Mouse (Mus musculus) neutrophil, adult 5-6 weeks (primary cell): ENCODE data around the gene Ccdc158. TPM values are rescaled to one million over a fixed set of nuclear protein-coding genes. Genes with fewer than 3 reads are reported as not detected.

Experiments
- ATAC-seq: fragments of 151-379, 151-347 bp; 2 replicates; pipeline ENCODE4 v1.8.0; 2017; ENCODE audit warnings: mild to moderate bottlenecking, moderate TSS enrichment; ENCODE audit not compliant: insufficient number of reproducible peaks, poor library complexity, low FRiP score, severe bottlenecking; ENCODE audit errors: extremely low read depth
- total RNA-seq: library from RNA; stranded (forward); fragments of 200-1000 nt; gene quantifications from 2 replicates; pipeline ENCODE4 v1.2.3, GENCODE M21; 2017

Gene Ccdc158
- 0.47 TPM in 1 of 2 replicates, not detected in the other for total RNA-seq

DNA sequence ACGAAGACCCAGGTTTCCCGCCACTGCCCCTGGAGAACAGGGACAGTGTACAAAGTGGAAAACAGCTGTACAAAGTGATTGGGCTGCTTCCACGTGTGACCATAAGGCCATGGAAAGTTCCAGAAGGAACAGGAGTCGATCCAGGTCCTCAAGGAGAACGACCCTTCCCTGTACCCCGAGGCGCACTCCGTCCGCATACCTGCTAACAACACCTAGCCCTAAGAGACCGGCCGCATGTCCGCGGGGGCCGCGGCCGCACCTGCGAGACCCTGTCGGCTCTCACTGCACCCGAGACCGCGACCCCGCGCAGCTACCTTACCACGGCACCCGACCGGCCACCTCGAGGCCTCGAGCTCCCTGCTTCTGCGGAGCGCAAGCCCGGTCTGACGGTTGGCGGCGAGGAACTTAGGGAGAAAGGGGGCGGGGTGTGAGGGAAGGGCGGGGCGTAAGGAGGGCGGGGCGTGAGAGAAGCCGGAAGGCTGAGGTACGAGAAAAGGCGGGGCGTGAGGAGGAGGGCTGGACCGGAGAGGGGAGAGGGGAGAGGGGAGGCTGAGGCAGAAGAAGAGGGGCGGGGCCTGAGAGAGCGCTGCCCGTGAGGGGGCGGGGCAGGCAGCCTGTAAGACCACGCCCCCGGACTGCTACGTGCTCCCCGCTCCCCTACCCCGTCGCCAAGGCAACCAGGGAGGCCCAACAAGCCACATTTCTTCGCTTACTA, at the start of gene Ccdc158:
TSS of gene Ccdc158 (minus strand) at position 413 of the 715 bp plus-strand sequence.
- peak; percentile 74 for ATAC-seq

DNA sequence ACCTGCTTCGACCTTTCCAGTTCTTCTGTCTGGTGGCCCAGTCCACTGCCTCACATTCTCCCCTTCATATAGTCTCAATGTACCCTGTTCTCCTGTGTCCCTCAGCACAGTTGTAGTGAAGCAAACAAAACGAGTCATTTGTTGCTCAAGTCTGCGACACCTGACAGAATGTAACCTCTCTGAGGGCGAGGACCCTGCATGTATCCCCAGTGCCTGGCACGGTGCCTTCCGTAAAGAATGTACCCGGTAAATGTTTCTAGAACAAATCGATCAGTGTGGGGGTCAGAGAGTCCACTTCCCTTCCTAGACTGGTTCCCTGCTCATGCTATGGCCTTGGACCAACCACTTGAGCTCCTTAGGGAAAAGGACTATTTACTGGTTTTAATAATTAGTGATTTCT, 46.5 kb upstream of the Ccdc158 start:
- no peak for ATAC-seq

DNA sequence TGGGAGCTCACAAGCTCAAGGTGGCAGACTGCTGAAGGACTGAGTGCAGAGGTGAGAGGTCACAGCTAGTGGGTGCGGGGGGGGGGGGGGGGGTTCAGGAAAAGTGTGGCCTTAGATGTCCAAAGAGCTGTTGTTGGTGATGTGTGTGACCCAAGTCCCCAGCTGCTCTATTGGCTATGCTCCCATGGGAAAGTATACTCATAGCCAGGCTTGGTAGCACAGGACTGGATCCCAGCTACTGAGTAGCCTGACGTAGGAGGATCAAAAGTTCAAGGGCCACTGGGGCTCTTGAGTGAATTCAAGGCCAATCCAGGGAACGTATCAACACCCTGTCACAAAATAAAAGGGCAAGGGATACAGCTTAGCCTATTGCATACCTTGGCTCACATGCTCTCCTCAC, 43.8 kb upstream of the Ccdc158 start:
- no peak for ATAC-seq

DNA sequence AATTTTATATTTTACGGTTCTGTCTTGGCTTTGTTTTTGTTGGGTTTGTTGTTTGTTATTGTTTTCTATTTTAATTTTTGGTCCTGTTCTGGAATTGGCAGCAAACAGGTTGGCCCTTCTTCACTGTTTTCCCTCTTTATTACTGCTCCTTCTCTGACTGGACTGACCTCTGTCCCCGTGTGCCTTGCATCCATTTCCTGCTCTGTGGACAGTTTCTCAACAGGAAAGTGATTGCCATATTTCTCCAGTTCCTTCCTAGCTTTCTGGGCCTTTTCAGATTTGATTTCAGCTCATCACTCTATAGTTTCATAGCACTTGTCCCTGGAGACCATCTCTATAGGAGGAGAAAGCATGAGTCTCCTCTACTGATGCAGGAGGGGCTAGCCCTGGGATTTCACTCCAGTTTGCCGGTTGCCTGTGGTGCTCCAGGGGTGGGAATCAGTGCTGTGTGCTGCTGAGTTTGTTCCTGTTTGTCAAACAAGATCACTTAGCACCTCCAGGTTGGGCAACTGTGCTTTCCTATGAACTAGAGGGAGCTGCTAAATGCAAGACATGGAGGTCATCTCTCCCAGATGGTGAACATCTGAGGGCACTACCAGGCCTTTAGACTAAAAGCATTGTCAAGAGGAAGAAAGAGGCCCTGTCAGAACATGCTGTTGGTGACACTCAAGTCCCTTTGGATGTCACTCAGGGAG, 42.7 kb upstream of the Ccdc158 start:
- ATAC-seq = no peak

DNA sequence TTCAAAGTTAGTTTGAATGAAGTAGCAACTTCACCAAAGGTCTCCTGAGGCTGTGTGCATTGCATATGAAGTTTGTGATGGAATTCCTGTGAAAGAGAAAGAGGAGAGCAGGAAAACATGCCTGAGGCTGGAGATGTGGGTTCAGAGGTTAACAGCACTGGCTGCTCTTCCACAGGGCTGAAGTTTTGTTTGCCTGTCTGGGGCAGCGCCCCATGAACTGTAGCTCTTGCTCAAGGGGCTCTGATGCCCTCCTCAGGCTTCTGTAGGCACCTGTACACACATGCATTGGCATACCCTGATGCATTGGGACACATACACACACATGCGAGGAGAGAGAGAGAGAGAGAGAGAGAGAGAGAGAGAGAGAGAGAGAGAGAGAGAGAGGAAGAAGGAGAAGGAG, 40.8 kb upstream of the Ccdc158 start:
- ATAC-seq = no peak

DNA sequence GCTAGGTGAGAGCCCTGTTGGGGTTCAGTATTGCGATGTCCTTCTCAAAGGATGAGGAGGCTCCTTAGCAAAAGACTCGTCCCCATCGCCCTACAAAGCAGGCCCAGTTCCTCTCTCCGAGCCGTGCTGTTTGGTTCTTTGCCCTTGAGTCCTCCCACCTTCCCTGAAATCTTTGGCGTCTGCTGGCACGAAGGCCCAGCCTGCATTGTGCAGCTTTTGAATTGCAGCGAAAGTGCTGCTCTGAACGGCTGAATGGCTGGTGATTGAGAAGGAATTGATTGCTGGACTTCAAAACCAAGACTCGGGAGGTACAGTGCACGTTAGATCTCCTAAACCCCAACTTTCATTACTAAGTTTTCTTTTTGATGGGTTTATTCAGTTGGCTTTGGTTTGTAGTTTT, 40.2 kb upstream of the Ccdc158 start:
- no peak for ATAC-seq

DNA sequence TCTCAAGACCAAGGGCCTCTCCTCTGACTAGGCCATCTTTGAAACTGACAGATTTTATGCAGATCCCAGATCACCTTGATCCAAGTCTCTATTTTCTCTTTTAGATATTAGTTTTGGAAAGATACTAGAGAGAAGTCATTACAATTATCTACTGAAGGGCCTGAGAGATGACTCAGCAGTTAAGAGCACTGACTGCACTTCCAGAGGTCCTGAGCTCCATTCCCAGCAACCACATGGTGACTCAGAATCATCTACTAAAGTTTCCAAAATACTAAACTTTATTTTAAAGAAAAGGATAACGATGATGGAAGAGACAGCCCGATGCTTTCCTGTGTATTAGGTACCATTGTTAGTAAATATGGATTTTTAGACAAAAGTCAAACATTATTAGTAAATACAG, 39.8 kb upstream of the Ccdc158 start:
- ATAC-seq = no peak

DNA sequence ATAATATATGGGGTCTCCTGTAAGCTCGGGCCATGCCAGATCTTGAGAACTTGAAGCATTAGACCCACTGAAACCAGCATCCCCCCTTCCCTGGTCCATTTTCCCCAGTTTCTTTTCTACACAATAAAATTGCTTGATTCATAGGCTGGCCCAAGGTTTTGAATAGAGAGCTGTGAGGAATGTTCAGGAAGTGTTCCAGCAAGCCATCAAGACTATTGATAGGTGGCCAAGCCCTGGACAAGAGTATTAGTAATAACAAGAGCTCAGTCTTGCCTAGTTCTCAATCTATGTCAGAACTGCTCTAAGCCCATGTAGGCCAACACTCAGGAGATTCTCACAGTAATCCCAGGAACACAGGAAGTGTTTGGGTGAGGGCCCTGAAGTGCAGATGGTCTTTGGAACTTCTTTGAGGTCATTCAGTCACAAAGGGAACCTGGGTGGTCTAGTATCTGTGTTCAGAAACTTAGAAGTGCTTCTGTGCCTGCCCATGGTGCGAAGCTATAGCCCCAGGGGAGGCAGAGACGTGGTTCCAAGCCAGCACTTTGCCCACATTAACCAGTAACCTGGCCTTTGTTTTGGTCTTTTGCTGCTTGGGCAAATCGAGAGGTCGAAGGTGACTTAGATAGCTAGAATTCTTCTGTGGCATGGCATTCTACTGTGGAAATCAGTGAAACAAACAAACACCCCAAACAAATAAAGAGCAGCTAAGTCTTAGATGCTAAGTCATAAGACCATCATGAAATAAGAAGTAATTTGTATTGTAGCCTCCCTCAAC, 37.7 kb upstream of the Ccdc158 start:
- ATAC-seq = no peak

DNA sequence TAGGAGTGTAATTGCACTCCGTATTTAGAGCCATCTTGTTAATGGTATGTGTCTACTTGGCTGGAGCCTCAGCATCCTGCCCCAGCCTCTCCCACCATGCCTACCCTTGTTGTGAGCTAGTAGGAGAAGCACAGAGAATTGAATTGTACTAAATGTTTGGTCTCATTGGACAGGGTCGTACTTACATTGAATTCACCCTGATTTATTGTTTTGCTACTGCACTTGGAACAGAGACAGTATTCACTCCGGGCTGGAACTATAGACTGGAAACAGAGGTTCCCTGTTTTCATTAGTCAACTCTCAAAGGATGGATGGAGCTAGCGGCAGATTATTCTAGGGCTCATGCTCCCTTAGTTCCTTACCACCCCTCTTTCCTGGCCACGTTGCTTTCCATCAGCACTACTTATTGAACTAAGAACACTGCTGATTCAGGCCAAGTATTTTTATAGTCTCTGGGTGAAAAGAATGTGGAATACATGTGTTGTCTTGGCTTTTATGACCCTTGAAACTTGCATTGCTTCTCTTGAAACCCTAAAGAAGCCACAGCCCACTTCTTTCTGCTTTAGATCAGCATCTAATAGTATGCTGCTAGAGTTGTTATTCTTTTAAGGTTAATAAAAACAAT, 36.7 kb upstream of the Ccdc158 start:
- no peak for ATAC-seq

DNA sequence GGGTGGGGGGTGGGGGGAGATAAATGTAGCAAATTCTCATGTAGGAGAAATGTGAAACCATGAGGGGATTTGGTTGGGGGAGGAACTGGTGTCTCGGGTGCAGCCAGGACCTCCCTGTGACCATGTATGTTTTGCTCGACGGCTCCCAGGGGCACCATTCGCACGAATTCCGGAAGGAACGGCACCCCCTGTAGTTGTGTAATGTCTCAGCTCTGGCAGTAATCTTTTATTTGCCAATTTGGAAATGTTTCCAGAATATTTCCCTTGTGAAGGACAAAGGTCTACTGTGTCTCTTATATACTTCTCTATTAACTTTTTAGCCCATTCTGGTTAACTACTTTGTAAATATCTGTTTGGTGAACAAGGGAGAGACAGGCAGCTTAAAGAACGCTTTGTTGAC, 35.7 kb upstream of the Ccdc158 start:
- ATAC-seq = no peak

DNA sequence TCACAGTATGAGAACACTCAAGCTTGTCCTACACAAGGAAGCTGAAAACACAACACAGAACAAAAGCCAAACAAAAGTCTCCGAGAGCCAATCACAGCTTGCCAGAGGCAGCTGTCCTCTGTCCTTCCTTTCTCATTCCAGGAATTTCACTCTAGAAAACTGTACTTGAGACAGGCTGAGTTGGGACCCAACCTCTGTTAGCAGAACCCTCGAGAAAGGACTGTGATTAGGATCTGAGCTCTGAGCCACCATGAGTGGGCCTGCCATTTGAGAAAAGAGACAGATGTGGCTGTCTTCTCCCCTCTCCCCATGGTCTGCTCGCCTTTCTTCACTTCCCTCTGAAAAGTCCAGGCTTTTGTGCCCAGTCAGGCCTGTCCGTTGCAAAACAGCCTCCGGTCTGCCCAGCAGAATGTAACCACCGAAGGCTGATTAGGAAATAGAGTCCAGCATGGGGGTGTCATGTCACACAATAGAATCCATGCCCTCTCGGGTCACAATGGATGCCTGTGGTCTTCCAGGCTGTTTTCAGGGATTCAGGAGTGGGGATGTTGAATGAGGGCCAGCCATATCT, 32.9 kb upstream of the Ccdc158 start:
- no peak for ATAC-seq

DNA sequence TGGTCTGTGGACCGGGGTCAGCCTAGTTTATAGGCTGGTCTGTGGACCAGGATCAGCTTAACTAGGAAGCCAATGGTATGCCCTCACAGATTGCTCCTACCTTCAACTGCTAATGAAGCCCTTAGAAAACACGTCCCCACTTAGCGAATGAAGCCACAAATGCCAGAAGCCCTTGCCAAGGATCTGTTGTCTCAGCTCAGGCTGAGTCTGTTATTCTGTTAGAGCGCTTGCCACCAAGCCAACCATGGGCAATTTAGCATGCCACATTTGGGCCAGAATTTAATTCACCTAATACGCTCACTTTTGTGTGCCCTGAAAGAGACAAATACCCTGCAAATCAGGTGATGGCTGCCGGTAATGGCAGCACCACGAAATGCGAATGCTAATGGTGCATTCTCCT, 28.6 kb upstream of the Ccdc158 start:
- no peak for ATAC-seq

DNA sequence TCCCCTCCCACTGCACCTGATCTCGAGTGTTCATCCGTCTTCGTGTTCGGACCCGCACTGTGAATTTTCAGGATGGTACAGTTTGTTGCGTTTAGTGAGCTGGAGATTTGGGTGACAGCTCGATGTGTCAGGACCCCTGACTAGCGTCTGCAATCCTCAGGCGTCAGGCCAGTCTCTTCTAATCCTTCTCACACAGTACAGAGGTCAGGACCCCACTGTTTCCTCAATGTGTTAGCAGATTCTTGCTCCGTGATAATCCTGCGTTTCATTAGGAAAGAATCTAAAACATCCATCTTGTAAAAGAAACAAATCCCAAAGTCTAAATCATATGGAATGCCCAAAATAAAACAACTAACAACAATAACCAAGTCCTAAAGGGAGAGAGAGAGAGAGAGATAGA, 26.7 kb upstream of the Ccdc158 start:
- ATAC-seq = no peak

DNA sequence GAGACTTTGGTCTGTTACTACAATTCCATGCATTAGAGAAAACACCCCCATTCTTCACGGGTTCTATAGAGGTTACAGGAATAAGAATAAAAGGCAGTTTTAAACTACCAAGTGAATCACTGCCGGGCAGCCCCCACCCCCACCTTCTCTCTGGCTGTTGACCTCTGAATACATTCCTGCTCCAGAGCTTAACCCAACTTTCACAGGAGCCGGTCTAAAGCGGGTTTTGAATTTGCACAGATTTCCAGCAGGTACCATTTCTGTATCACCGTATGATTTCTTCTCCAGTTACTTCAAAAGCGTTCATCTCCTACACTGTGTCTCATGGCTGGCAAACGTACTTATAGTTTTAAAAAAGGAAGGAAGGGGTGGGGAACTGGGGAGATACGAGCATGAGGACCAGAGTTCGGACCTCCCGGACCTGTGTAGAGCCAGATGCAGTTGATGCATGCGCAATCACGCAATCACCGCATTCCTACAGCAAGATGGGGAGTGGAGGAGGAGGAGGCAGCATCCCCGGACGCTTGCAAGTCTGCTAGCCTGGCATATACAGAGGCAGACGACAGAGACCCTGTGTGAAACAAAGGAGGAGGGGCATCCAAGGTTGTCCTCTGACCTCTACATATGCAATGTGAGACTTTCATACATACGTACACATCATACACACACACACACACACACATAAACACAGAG, 23.9 kb upstream of the Ccdc158 start:
- ATAC-seq = no peak

DNA sequence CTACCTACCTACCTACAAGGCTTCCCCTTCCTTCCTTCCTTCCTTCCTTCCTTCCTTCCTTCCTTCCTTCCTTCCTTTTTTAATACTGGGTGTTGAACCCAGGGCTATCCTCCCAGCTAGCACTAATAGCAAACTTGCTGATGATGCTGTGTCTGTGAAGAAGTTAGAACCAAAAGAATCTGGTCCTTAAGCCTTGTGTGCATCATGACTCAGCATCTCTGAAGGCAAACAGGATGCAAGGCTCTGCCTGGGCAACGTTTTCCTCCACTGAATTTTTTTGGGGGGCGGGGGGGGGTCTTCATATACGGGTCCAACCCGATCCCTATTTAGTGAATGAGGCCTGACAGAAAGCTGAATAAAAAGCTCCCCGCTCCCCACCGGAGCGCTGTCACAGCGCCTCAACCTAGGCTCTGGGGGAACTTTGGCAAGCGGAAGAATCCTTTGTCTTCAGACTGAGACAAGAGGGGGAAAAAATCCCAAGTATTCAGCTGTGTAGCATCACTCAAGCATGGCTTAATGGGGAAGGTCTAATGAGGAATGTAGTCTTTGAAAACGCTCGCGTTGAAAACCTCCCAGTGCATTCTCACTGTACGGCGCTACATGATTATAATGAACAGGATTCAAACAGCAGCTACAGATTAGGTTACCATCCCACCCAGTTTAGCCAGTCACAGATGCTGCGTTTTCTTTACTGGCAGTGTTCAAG, 23.2 kb upstream of the Ccdc158 start:
- no peak for ATAC-seq

DNA sequence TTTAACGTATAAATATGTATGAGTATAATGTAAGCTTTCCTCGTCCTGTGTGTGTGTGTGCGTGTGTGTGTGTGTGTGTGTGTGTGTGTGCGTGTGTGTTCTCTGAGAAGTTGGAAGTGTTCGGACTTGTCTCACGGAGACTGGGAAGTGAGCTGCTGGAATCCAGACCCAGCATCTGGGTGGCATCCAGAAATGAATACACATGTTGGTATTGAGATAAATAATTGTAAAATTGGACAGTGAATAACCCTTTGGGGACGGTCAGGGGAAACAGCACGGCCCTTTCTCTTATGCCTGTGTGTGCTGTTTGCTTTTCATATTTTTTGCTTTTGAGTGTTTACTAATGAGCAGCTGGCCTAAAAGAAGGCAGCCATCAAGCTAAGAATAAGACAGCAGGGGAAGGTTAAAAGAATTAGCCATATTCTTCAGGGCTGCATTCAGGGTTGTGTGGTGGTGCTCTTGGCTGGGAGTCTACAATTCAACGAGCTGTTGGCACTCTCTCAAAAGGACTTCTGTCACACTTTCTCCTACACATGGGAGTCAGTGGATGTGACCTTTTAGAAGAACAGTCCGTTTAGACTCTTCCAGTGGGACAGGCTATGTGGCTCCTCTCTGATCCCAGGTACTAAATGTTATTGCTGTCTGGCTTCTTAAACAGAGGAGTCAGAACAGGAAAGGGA, 19.4 kb upstream of the Ccdc158 start:
- ATAC-seq = no peak

DNA sequence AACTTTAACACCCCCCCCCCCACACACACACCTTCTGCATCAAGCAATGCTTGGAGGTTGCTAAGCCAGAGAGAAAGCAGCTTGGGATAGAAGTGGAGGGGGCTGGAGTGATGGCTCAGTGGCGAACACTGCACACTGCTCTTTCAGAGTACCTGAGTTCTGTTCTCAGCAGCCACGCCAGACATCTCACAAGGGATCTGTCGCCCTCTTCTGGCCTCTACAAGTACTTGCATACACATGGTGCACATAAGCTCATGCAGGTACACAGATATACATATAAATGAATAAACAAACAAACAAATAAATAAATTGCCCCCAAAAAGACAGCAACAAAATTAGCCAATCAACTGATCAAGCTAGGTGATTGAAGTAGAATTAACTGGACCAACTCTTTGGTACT, 18.7 kb upstream of the Ccdc158 start:
- no peak for ATAC-seq
